Mouse (Mus musculus): ENCODE results near the gene Tmem150b.

The Tmem150b gene

DNA sequence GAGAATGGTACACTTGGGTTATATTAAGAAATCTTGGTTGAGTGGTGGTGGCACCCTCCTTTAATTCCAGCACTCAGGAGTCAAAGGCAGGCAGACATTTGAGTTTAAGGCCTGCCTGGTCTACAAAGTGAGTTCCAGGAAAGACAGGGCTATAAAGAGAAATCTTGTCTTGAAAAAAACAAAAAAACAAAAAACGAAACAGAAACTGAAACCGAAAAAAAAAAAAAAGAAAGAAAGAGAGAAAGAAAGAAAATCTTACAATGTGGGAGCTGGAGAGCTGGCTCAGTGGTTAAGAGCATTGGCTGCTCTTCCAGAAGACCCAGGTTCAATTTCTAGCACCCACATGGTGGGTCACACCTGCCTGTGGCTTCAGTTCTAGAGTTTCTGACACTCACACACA is 61.3 kb downstream of the Tmem150b start:
- peak; percentile 40 for DNase-seq (ENCODE audit: low read depth, low spot score)

DNA sequence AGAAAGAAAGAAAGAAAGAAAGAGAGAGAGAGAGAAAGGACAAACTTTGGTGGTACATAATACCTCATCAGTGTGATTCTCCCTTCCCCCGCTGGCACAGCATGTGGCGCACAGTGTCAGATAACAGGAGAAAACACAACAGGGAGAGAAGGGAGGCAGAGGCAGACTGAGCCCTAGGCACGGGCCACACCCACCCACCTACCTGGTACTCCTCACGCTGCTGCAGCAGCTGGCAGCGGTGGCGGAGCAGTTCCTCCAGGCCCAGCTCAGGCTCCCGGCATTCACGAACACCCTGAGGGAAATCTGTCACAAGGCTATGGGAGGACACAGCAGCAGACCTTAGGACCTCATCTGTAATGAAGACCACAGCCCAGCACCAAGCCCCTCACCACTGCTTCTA is 61.9 kb downstream of the Tmem150b start:
- peak; percentile 47 for DNase-seq (ENCODE audit: low read depth, low spot score)

DNA sequence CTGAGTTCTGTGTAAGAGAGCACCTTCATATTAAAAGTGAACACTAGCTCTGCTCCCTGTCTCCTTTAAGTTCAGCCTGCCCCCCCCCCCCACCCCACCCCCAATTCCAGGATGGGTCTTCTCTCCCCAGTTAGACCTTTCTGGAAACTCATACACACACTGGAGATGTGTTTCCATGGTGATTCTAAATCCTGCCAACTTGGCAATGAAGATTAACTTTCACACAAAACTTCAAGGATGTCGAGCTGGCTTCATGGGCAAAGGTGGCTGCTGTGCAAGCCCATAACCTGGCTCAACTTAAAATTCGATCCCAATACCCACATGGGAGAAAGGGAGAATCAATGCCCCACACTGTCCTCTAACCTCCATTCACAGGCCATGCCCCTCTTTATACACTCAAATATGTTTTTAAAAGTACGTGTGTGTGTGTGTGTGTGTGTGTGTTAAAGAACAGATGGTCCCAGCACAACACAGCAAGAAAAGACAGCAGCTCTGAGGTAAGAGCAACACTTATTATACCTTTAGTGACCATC is 65.1 kb downstream of the Tmem150b start:
- no peak for DNase-seq (ENCODE audit: low read depth, low spot score)

DNA sequence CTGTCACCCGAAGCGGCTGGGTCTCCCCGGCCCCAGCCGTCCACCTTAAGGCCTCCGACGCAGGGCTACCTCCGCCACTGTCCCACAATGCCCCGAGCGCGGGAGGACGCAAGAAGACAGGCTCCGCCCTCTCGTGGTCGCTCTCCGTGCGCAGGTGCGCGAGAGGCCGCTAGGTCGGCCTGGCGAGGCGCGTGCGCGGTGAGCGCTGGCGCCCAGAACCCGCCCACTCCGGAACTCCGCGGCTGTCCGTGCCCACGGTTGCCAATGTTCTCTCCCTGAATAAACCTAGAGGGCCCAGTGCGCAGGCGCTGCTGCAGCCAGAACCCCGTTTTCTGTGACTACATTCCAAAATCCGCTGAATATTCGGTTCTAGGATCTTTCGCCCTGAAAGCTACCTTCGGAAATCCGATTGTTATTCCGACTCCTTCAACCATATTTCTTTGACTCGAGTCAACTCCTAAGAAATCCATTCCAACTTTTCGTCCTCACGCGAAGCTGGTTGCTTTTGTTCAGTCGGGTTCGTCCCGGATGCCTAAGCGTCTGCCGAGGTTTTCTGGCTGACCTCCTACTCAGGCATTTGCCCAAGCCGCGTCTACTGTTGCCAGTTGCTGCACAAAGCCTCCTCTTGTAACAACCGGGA is 66.0 kb downstream of the Tmem150b start, which contains the start of gene Ppp6r1:
Gene Ppp6r1 (minus strand): TSS at position 108 of the 640 bp plus-strand sequence.
- DNase-seq (ENCODE audit: low read depth, low spot score): peak; percentile 99

DNA sequence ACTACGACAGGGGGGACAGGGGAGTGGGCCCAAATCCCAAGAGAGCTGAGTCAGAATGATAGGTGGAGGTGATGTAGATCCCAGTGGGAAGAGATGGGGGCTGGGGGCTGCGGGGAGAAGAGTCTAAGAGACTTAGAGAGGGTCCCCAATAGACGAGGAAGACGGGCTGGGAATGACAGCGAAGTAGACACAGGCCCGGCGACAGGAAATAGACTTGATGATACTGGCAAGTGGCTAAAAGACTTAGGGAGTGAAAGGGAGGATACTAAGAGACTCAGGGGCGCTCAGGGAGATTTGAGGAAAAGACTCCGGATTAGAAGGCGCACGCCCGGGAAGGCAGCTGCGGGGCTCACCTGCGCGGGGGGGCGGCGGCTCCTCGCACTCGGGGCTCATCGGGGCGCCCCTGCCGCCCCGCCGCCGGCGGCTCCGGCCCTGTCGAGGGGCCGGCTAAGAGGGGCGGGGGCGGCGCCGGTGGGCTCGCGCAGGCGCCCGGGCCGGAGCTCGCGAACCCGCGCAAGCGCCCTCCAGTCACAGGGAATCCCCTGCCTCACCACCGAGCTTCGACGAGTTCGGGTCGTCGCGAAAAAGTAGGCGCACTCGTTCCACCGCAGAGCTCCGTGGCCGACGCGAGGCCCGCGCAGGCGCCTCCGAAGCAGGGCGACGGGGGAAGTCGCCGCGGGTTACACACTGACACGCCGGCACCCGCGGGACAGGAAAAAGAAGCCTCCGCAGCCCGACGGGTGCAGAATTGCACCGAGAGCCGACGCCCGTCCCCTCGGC is 66.7 kb downstream of the Tmem150b start:
- no peak for DNase-seq (ENCODE audit: low read depth, low spot score)

DNA sequence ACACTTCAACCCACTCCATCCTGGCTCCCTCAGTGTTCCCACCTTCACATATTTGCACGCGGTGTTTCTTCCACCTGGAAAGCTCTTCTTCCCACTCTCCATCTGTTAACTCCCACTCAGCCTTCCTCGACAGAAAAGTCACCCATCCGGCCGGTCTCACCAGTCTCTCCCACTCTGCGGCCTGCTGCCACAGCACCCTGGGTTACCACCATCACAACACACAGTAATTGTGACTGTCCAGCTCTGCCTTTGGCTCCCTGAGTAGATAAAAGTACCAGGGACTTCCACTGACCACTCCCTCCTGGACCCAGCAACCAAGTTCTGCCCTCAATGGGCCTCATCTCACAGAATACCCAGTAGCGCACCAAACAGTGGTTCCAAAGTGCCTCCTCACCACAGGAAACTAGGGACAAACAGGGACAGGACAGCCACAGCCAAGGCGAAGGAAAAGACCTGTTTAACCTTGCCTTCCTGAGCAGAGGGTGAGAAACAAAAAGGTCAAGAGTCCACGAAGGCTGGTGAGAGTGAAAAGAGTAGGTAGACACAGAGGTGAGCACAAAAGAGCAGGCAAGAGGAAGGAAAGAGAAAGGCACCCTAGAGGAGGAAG is 67.4 kb downstream of the Tmem150b start:
- no peak for DNase-seq (ENCODE audit: low read depth, low spot score)
